Mouse (Mus musculus) hindbrain, embryonic 11.5 days (tissue): ENCODE data around the gene Gm5741. TPM values are rescaled to one million over a fixed set of nuclear protein-coding genes. Genes with fewer than 3 reads are reported as not detected.

Source experiments
- ATAC-seq: fragments of 200-750 bp; cut with Nextera tagmentation; 2 replicates; pipeline ENCODE4 v1.8.0; 2017; ENCODE audit warnings: mild to moderate bottlenecking, moderate TSS enrichment, moderate library complexity; ENCODE audit not compliant: low FRiP score
- DNase-seq: peaks from one replicate; pipeline ENCODE4 v3.0.0-alpha.2; 2015; ENCODE audit warnings: low spot score
- H3K27ac ChIP-seq: fragments of 300-500 bp; sonication (generic); 2 replicates; pipeline ENCODE4 v1.5.1; 2014; ENCODE audit warnings: mild to moderate bottlenecking, low read depth, low read length
- H3K27me3 ChIP-seq: fragments of 300-500 bp; sonication (generic); 2 replicates; pipeline ENCODE4 v1.6.1; 2014; ENCODE audit warnings: mild to moderate bottlenecking, low read length, moderate library complexity, mixed read lengths; ENCODE audit not compliant: control insufficient read depth, insufficient read depth
- H3K36me3 ChIP-seq: fragments of 300-500 bp; sonication (generic); 2 replicates; pipeline ENCODE4 v1.6.1; 2014; ENCODE audit warnings: mild to moderate bottlenecking, low read length, moderate library complexity, mixed read lengths; ENCODE audit not compliant: control insufficient read depth, insufficient read depth
- H3K4me1 ChIP-seq: fragments of 300-500 bp; sonication (generic); replicated peaks from 2 replicates; pipeline ENCODE4 v1.6.1; 2014; ENCODE audit warnings: low read length, mixed read lengths; ENCODE audit not compliant: control insufficient read depth, insufficient read depth
- H3K4me2 ChIP-seq: fragments of 300-500 bp; sonication (generic); replicated peaks from 2 replicates; pipeline ENCODE4 v1.6.1; 2014; ENCODE audit warnings: mild to moderate bottlenecking, low read depth, low read length
- H3K4me3 ChIP-seq: fragments of 300-500 bp; sonication (generic); 2 replicates; pipeline ENCODE4 v1.5.1; 2014; ENCODE audit warnings: low read depth, low read length
- H3K9ac ChIP-seq: fragments of 300-500 bp; sonication (generic); 2 replicates; pipeline ENCODE4 v1.6.1; 2014; ENCODE audit warnings: low read depth, low read length
- H3K9me3 ChIP-seq: fragments of 300-500 bp; sonication (generic); 2 replicates; pipeline ENCODE4 v1.6.1; 2016; ENCODE audit warnings: low read length; ENCODE audit not compliant: control insufficient read depth
- WGBS: fragments of 180-500 bp; shearing (Covaris S2); extraction: QIAGEN DNeasy Blood & Tissue Kit; methylation state at CpG from one replicate; pipeline ENCODE4 v1.1.7; 2014; 5-methylcytosine and 5-hydroxymethylcytosine counted together
- polyA plus RNA-seq: library from polyadenylated mRNA; unstranded; fragments of >200 nt; fragmentation: Nextera tagmentation; extraction: Ambion mirVana; gene quantifications from 2 replicates; pipeline ENCODE4 v1.2.1, GENCODE M21; 2014

Gm5741 gene
- polyA plus RNA-seq, 1 experiment from 2014 or later = not detected

DNA sequence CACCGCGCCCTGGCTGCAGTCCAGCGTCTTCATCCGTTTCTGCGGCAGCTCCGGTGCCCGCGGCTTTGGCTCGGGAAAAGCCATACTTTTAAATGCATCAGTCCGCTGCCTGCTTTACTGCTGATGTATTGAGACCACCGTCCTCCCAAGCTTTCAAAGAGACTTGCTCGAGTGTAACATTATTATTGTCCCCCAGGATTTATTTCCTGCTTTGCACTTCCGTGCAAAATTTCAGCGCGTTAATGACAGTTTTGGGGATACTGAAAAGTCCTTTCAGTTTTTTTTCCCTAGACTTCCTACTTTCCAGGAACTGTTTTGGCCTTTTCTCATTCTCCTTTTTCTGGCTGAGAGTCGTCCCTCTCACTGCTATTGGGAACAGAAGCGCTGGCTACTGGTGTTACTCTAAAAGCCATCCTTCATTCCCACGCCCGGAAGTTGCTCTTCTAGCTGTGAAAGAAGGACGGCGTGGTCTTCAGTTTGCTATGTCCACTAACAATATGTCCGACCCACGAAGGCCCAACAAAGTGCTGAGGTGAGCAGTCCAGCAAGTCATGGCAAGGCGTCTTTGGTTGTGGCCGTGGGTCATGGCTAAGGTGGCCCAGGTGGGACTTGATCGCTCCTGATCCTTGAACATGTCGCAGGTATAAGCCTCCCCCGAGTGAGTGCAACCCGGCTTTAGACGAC lies 12.9 kb upstream of the Gm5741 start, which contains the start of gene Wdr83os:
Gene Wdr83os, plus strand, starts transcription at position 209 of the 684 bp plus-strand sequence.
- Histone ChIP-seq H3K9ac (peak within 1 kb of the TSS; percentile 94), H3K36me3 (no peaks in the 10 kb centered on the region), H3K9me3 (no peaks in the 10 kb centered on the region), H3K4me1 (peaks cover 3% of the 10 kb centered on the region; the same call in 1 of the 2 replicates), H3K4me3 (peak within 1 kb of the TSS; percentile 92), H3K27me3 (no peaks in the 10 kb centered on the region), H3K4me2 (peak within 1 kb of the TSS; percentile 91), H3K27ac (peak within 1 kb of the TSS; percentile 42)
- DNase-seq (peak; percentile 79), ATAC-seq (peak; percentile 18; the same call in 1 of the 2 replicates)
- WGBS = 0% methylated on average over 30 of the region's 30 CpGs

DNA sequence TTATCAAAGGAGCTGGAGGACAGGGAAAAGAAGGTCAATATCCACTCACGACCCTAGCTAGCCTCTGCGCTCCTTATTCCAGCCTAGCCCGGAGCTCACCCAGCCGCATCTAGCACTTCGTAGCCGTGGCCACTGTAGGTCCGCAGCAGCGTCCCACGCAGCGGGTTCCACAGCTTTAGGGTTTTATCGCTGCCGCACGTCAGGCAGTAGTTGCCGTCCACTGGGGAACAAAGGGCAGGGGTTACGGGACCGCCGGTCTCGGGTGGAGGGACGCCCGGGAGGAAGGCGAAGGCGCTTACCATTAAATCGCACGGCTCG lies 12.4 kb upstream of the Gm5741 start:
- H3K27ac ChIP-seq = peak overlapping the region; percentile 42
- no peaks in the 10 kb centered on the region for H3K27me3 ChIP-seq
- peak overlapping the region; percentile 94 for H3K9ac ChIP-seq
- H3K4me1 ChIP-seq = peaks cover 3% of the 10 kb centered on the region; the same call in 1 of the 2 replicates
- DNase-seq (no peak), ATAC-seq (no peak)
- H3K9me3 ChIP-seq = no peaks in the 10 kb centered on the region
- peak overlapping the region; percentile 91 for H3K4me2 ChIP-seq
- peak overlapping the region; percentile 92 for H3K4me3 ChIP-seq
- H3K36me3 ChIP-seq = peaks cover 4% of the 10 kb centered on the region; the same call in 1 of the 2 replicates
- WGBS = 1% methylated on average over 25 of the region's 25 CpGs

DNA sequence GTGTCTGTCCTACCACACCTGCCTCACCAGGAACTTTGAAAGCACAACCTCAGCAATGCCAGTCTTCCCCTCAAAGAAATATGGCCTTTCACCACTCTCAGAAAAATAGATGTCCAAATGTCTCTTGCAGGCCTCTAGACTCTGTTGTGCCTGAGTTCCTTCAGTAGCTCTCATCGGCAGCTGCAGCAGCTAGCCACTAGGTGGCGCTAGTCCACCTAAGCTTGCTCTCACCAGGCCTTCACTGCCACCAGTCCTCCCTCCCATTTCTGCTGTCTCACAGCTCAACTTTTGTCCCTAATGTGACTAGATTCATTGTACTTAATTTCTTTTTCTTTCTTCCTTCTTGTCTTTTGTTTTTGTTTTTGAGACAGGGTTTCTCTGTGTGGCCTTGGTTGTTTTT lies 9.2 kb upstream of the Gm5741 start:
- DNase-seq (peak; percentile 91), ATAC-seq (no peak)
- Histone ChIP-seq H3K4me3 (no peak overlapping the region), H3K27me3 (no peaks in the 10 kb centered on the region), H3K4me2 (no peak overlapping the region), H3K9ac (no peak overlapping the region), H3K27ac (no peak overlapping the region), H3K4me1 (no peaks in the 10 kb centered on the region; the same call in 1 of the 2 replicates), H3K36me3 (peaks cover 6% of the 10 kb centered on the region; the same call in 1 of the 2 replicates), H3K9me3 (no peaks in the 10 kb centered on the region)
- 2% methylated on average over 2 of the region's 2 CpGs for WGBS

DNA sequence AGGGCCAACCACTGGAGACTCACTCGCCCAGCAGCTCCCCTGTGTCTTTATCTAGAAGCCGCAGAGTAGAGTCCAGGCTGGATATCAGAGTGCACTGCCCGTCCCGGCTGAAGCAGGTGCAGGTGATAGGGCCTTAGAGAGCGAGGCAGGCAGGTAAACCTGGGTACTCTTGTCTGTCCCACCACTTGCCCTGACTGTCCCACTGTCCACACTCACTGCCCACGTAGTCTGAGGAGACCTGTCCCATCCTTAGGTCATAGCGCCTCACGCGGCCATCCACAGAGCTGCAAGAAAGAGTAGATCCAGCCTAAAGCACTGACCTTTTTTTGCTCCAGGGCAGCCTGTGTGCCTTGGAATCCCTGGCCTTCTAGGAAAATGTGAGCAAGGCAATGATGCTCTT lies 8.2 kb upstream of the Gm5741 start:
- H3K4me1 ChIP-seq = no peaks in the 10 kb centered on the region; the same call in 1 of the 2 replicates
- H3K4me3 ChIP-seq = no peak overlapping the region
- H3K27ac ChIP-seq = no peak overlapping the region
- H3K4me2 ChIP-seq = no peak overlapping the region
- H3K36me3 ChIP-seq = peaks cover 6% of the 10 kb centered on the region; the same call in 1 of the 2 replicates
- no peaks in the 10 kb centered on the region for H3K27me3 ChIP-seq
- no peak overlapping the region for H3K9ac ChIP-seq
- 77% methylated on average over 9 of the region's 9 CpGs for WGBS
- no peaks in the 10 kb centered on the region for H3K9me3 ChIP-seq
- no peak for ATAC-seq
- DNase-seq = peak; percentile 56

DNA sequence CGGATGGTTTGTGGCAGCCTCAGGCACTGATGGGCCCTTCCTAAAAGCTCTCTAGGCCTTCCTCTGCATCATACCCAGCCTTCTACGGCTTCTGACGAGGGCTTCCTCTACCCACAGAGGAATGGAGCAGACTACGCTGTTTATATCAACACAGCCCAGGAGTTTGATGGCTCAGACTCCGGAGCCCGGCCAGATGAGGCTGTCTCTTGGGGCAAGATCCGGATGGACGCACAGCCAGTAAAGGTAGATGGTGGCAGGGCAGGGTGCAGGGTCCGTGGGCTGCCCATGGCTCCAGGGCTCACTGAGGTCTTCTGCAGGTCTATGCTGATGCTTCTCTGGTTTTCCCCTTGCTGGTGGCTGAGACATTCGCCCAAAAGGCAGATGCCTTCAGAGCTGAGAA lies 6.8 kb upstream of the Gm5741 start:
- no peak for DNase-seq
- no peak overlapping the region for H3K4me3 ChIP-seq
- H3K4me2 ChIP-seq = no peak overlapping the region
- WGBS = 95% methylated on average over 10 of the region's 10 CpGs
- H3K9me3 ChIP-seq = no peaks in the 10 kb centered on the region
- no peak overlapping the region for H3K9ac ChIP-seq
- no peaks in the 10 kb centered on the region for H3K27me3 ChIP-seq
- ATAC-seq = no peak
- peaks cover 6% of the 10 kb centered on the region; the same call in 1 of the 2 replicates for H3K36me3 ChIP-seq
- no peak overlapping the region for H3K27ac ChIP-seq
- no peaks in the 10 kb centered on the region; the same call in 1 of the 2 replicates for H3K4me1 ChIP-seq

DNA sequence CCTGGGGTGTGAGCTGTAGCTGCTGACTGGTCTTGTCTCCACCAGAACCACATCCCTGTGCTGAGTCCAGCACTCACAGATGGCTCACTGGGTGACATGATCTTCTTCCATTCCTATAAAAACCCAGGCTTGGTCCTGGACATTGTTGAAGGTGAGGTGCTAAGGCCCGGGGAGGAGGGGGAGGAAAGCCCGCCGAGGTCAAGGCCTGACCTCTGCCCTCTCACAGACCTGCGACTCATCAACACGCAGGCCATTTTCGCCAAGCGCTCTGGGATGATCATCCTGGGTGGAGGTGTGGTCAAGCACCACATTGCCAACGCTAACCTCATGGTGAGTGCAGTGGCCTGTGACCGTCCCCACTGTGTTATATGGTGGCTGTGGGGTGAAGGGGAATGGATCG lies 6.4 kb upstream of the Gm5741 start:
- WGBS = 88% methylated on average over 9 of the region's 10 CpGs

DNA sequence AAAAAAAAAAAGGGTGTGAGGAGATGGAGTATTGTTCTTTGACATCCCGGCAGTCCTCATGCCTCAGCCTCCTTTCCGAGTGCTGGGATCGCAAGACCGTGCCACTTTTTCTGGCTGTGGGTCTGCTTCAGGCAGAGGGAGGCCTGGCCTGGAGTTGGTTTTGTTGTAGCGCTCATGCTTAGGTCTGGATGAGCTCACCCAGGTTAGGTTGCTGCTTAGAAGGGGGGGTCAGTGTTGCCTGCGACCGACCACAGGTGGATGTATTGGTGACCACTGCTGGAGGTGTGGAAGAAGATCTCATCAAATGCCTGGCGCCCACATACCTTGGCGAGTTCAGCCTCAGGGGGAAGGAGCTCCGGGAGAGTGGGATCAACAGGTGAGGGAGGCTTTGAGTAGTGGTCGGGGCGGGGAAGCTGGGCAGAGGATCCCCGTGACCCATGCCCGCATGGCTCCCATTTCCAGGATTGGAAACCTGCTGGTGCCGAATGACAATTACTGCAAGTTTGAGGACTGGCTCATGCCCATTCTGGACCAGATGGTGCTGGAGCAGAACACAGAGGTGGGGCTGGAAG lies 5.3 kb upstream of the Gm5741 start:
- ATAC-seq (no peak), DNase-seq (no peak)
- Histone ChIP-seq H3K4me2 (no peak overlapping the region), H3K4me3 (no peak overlapping the region; the same call in 1 of the 2 replicates), H3K27me3 (no peaks in the 10 kb centered on the region), H3K36me3 (peaks cover 6% of the 10 kb centered on the region; the same call in 1 of the 2 replicates), H3K9ac (no peak overlapping the region), H3K27ac (no peak overlapping the region), H3K9me3 (no peaks in the 10 kb centered on the region), H3K4me1 (no peaks in the 10 kb centered on the region)
- WGBS = 94% methylated on average over 15 of the region's 15 CpGs

More for the DNA sequence above, 6.4 kb upstream of the Gm5741 start:
- ATAC-seq = no peak
- H3K36me3 ChIP-seq = peaks cover 6% of the 10 kb centered on the region; the same call in 1 of the 2 replicates
- no peak overlapping the region for H3K4me3 ChIP-seq
- H3K4me2 ChIP-seq = no peak overlapping the region
- H3K27ac ChIP-seq = no peak overlapping the region
- no peaks in the 10 kb centered on the region for H3K4me1 ChIP-seq
- no peaks in the 10 kb centered on the region for H3K9me3 ChIP-seq
- no peak overlapping the region for H3K9ac ChIP-seq
- no peaks in the 10 kb centered on the region for H3K27me3 ChIP-seq
- no peak for DNase-seq

DNA sequence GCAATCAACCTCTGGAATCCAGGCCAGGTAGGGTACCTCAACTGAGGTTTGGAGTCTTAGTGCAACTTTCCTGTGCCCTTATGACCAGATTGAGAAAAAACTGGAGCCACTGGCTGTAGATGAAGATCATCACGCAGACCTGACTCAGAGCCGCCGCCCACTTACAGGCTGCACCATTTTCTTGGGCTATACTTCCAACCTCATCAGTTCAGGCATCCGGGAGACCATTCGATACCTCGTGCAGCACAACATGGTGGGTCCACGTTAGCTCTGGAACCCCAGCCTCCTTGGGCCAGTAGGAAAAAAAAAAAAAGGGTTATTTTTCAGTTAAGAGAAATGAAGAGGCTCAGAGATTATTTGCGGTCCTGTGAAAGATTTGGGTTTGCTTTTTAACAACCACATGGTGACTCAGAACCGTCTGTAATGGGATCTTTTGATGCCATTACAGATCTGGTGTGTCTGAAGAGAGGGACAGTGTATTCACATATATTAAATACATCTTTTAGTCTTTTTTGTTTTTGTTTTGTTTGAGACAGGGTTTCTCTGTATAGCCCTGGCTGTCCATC lies 4.7 kb upstream of the Gm5741 start:
- 0 out of 2 replicates have a peak, but pooled peaks have one; percentile 11 for ATAC-seq
- no peak for DNase-seq
- Histone ChIP-seq H3K9me3 (no peaks in the 10 kb centered on the region), H3K4me2 (peak overlapping the region; percentile 63), H3K4me3 (peak overlapping the region; percentile 95), H3K27ac (peak overlapping the region; percentile 93), H3K36me3 (peaks cover 6% of the 10 kb centered on the region; the same call in 1 of the 2 replicates), H3K9ac (peak overlapping the region; percentile 83), H3K27me3 (no peaks in the 10 kb centered on the region), H3K4me1 (no peaks in the 10 kb centered on the region)
- 40% methylated on average over 9 of the region's 9 CpGs for WGBS
